9 mouse cellular contexts compared by ENCODE assay signal in genomic region chr7:96565806-96566205, GRCm38 (mm10).
DNase-seq lines count a peak whose midpoint lies in the region; ATAC-seq lines count a peak whose summit lies in the region.
"Had no signal": no experiment of that assay in that cellular context is flagged by ENCODE, and none has a peak within 500 bp of the region (broad histone marks: within the 10 kb centered on the region; RNA-seq: fewer than 3 reads in every experiment).

No protein-coding gene starts in this region.

- H3K36me3 ChIP-seq in embryonic facial prominence, embryonic 14.5 days (ENCODE audit: control insufficient read depth, insufficient read depth, low read length) = no peaks in the 10 kb centered on the region
- no peaks in the 10 kb centered on the region for H3K36me3 ChIP-seq in embryonic facial prominence, embryonic 10.5 days (replicated peaks)

- H3K27ac ChIP-seq in embryonic facial prominence, embryonic 14.5 days (replicated peaks; ENCODE audit: low read depth, low read length) = no peak overlapping the region
- H3K27ac ChIP-seq in embryonic facial prominence, embryonic 10.5 days (replicated peaks) = no peak overlapping the region

- DNase-seq in embryonic facial prominence, embryonic 14.5 days (ENCODE audit: low spot score) = peak; percentile 67
- no peak for DNase-seq in embryonic facial prominence, embryonic 10.5 days (ENCODE audit: low spot score)
- DNase-seq in urinary bladder, adult 2 months (ENCODE audit: low spot score) = peak; percentile 27
- DNase-seq in urinary bladder, postnatal 10 days (ENCODE audit: low spot score) = no peak
- peak; percentile 68 for DNase-seq in kidney, postnatal 14 days
- peak; percentile 47 for DNase-seq in urinary bladder, postnatal 25 days (ENCODE audit: low spot score)
- no peak for DNase-seq in spleen, adult 18-20 months

- WGBS in embryonic facial prominence, embryonic 14.5 days = 45% methylated on average over 4 of the region's 4 CpGs
- 80% methylated on average over 4 of the region's 4 CpGs for WGBS in embryonic facial prominence, embryonic 10.5 days

- H3K27me3 ChIP-seq in embryonic facial prominence, embryonic 14.5 days (replicated peaks; ENCODE audit: control insufficient read depth, insufficient read depth, low read length) = no peaks in the 10 kb centered on the region
- no peaks in the 10 kb centered on the region for H3K27me3 ChIP-seq in embryonic facial prominence, embryonic 10.5 days (replicated peaks; ENCODE audit: low read depth, poor library complexity, severe bottlenecking)

- no peak overlapping the region for H3K4me2 ChIP-seq in embryonic facial prominence, embryonic 14.5 days (ENCODE audit: low read depth, low read length)

- 0 out of 2 replicates have a peak, but pooled peaks cover 14% of the 10 kb centered on the region for H3K4me1 ChIP-seq in embryonic facial prominence, embryonic 14.5 days (ENCODE audit: control insufficient read depth, insufficient read depth, low read length)
- peaks cover 23% of the 10 kb centered on the region for H3K4me1 ChIP-seq in embryonic facial prominence, embryonic 10.5 days

- H3K9ac ChIP-seq in embryonic facial prominence, embryonic 14.5 days (ENCODE audit: low read depth, low read length) = no peak overlapping the region

- 0 out of 2 replicates have a peak, but pooled peaks have one; percentile 53 for ATAC-seq in embryonic facial prominence, embryonic 14.5 days (ENCODE audit: low read depth)
- ATAC-seq in monocyte, adult 5-6 weeks (replicated peaks; ENCODE audit: insufficient number of reproducible peaks, low FRiP score, low TSS enrichment, poor library complexity, severe bottlenecking) = no peak

- H3K9me3 ChIP-seq in embryonic facial prominence, embryonic 14.5 days (ENCODE audit: control insufficient read depth, low read length) = no peaks in the 10 kb centered on the region
- no peaks in the 10 kb centered on the region for H3K9me3 ChIP-seq in embryonic facial prominence, embryonic 10.5 days

- H3K4me3 ChIP-seq in embryonic facial prominence, embryonic 14.5 days (ENCODE audit: low read depth, low read length) = no peak overlapping the region
- no peak overlapping the region for H3K4me3 ChIP-seq in embryonic facial prominence, embryonic 10.5 days
- H3K4me3 ChIP-seq: myocyte had no signal

Comparison
In these comparisons a context has a peak if more than half of its experiments do, and no peak if none do; other contexts are left out.
1. DNase-seq: peak in embryonic facial prominence, embryonic 14.5 days (single experiment), urinary bladder, adult 2 months (single experiment), kidney, postnatal 14 days (single experiment) and urinary bladder, postnatal 25 days (single experiment); none in embryonic facial prominence, embryonic 10.5 days (single experiment), urinary bladder, postnatal 10 days (single experiment) and spleen, adult 18-20 months (0 of 2).